Mouse (Mus musculus) CH12.LX (cell line): ENCODE results near the gene Schip1.

ENCODE experiments used
- BHLHE40 ChIP-seq: IDR thresholded peaks from 2 replicates; pipeline ENCODE4 v1.6.1; 2011; ENCODE audit warnings: mild to moderate bottlenecking, low read depth, low read length, improper control_type of control experiment
- CTCF ChIP-seq, 2 experiments: IDR thresholded peaks in 1 of 2; conservative IDR thresholded peaks in 1 of 2; 2 replicates each; pipeline ENCODE4 v1.5.1; 2011 to 2012; ENCODE audit warnings: low read depth in 2 of 2, low read length in 2 of 2, improper control_type of control experiment in 1 of 2, inconsistent platforms in 1 of 2, mild to moderate bottlenecking in 1 of 2, moderate library complexity in 1 of 2
- GABPA ChIP-seq: IDR thresholded peaks from 2 replicates; pipeline ENCODE4 v1.6.1; 2012; ENCODE audit warnings: low read depth, low read length, improper control_type of control experiment, inconsistent platforms; ENCODE audit not compliant: insufficient replicate concordance
- POLR2A ChIP-seq: IDR thresholded peaks from 2 replicates; pipeline ENCODE4 v1.6.1; 2011; ENCODE audit warnings: low read depth, mild to moderate bottlenecking, improper control_type of control experiment, low read length
- TCF12 ChIP-seq: IDR thresholded peaks from 2 replicates; pipeline ENCODE4 v1.6.1; 2014; ENCODE audit warnings: low read depth, mild to moderate bottlenecking, inconsistent platforms, low read length, improper control_type of control experiment
- ZKSCAN1 ChIP-seq: IDR thresholded peaks from 2 replicates; pipeline ENCODE4 v1.6.1; 2012; ENCODE audit warnings: low read depth, inconsistent platforms, low read length, improper control_type of control experiment, borderline replicate concordance

GRCm38 (mm10) chr3:68506769-68507318 lies 442.2 kb downstream of the Schip1 start:
- TF ChIP-seq ZKSCAN1 (no peak), TCF12 (no peak), CTCF (conservative IDR thresholded peaks at IDR 0.05 in 1 of 2, IDR thresholded peaks at IDR 0.05 in 1 of 2; ENCODE audit: low read depth in 2 of 2, low read length in 2 of 2) (no peak), BHLHE40 (no peak), POLR2A (no peak), GABPA (no peak)
